Mouse (Mus musculus): ENCODE measurements around the gene Eif2a. TPM values are rescaled to one million over a fixed set of nuclear protein-coding genes. Genes with fewer than 3 reads are reported as not detected.
"Not testable (repeated sequence)": the region's sequence is repeated elsewhere in the genome, so short reads cannot be mapped to it uniquely, and the experiment has no call there.

The Eif2a gene
- polyA plus RNA-seq, 1 experiment from 2014 or later = 49.6 TPM

DNA sequence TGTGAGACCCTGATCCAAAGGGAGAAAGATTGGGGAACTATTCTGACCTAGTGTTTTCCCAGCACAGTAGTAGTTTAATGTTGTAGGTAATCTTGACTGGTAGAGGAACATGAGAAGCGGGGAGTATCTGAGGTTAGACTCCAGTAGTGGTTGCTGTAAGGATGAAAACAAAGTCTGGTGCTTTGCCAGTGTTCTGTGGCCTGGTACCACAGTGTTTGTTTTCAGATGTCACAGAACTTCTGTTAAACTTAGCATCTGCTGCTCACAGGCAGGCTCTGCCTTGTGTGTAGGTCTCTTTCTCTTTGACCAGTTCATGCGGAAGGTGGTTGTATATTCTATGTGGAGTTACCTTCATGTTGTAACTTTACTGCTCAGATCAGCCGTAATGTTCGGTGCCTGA, 55.9 kb downstream of the Eif2a start:
- Histone ChIP-seq H3K4me1 (0 out of 2 replicates have a peak, but pooled peaks cover 10% of the 10 kb centered on the region), H3K36me3 (peaks cover 10% of the 10 kb centered on the region), H3K9me3 (no peaks in the 10 kb centered on the region), H3K27me3 (no peaks in the 10 kb centered on the region), H3K9ac (no peak overlapping the region), H3K4me3 (no peak overlapping the region), H3K4me2 (no peak overlapping the region), H3K27ac (no peak overlapping the region)
- ATAC-seq (ENCODE audit: insufficient number of reproducible peaks, low FRiP score, low TSS enrichment, low read depth) = no peak
- 84% methylated on average over 4 of the region's 4 CpGs for WGBS

DNA sequence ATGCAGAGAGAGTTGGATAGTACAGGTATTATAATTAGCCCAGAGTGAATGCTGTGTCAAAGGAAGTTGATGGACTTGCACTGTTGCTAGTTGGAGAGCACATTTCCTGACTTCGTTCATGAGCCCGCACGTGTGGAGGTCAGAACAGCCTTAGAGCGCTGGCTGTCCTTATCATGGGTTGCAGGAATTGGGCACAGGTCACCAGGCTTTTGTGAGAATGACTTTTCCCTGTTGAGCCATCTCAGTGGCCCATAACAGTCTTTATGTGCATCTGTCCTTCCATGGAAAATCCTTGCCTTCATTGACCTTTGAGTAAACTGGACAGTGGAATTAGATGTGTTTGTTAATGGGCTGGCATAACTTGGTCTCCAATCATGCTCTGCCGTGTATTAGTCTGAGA, 56.7 kb downstream of the Eif2a start:
- peaks cover 17% of the 10 kb centered on the region for H3K36me3 ChIP-seq
- 83% methylated on average over 5 of the region's 5 CpGs for WGBS

DNA sequence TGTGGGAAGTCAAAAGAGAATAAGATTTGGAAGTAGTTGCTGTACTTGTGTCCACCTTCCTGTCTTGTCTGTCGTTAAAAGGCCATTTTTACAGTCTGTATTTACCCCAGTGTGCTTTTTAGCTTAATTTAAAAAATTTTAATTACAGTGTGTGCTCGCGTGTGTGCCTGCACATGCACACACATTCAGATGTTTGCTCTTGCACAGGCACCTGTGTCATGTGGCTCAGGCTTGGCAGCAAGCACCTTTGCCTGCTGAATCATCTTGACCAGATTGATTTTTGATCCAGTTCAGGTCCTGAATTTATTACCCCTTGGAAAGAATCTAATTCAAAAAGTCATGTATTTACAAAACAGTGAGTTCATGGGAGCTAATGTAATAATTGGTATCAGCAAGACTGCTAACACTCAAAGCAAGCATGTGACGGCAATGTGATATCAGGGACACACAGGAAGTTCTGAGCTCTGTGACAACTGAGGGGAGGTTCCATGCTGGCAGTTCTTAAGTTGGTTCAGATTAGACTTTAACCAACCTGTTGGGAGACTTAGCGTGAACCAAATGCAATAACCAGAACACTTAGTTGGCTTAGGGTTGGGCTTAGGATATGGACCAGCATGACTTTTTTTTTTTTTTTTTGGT, 57.3 kb downstream of the Eif2a start:
- ATAC-seq (ENCODE audit: insufficient number of reproducible peaks, low FRiP score, low TSS enrichment, low read depth) = no peak
- Histone ChIP-seq H3K36me3 (peaks cover 23% of the 10 kb centered on the region), H3K4me2 (no peak overlapping the region), H3K9ac (no peak overlapping the region), H3K4me1 (0 out of 2 replicates have a peak, but pooled peaks cover 8% of the 10 kb centered on the region), H3K9me3 (no peaks in the 10 kb centered on the region), H3K27ac (no peak overlapping the region), H3K27me3 (no peaks in the 10 kb centered on the region), H3K4me3 (no peak overlapping the region)
- 79% methylated on average over 5 of the region's 5 CpGs for WGBS

More for the DNA sequence above, 56.7 kb downstream of the Eif2a start:
- H3K9me3 ChIP-seq = no peaks in the 10 kb centered on the region
- no peaks in the 10 kb centered on the region for H3K27me3 ChIP-seq
- 0 out of 2 replicates have a peak, but pooled peaks cover 10% of the 10 kb centered on the region for H3K4me1 ChIP-seq
- no peak overlapping the region for H3K27ac ChIP-seq
- ATAC-seq (ENCODE audit: insufficient number of reproducible peaks, low FRiP score, low TSS enrichment, low read depth) = no peak
- no peak overlapping the region for H3K9ac ChIP-seq
- no peak overlapping the region for H3K4me3 ChIP-seq
- H3K4me2 ChIP-seq = no peak overlapping the region

DNA sequence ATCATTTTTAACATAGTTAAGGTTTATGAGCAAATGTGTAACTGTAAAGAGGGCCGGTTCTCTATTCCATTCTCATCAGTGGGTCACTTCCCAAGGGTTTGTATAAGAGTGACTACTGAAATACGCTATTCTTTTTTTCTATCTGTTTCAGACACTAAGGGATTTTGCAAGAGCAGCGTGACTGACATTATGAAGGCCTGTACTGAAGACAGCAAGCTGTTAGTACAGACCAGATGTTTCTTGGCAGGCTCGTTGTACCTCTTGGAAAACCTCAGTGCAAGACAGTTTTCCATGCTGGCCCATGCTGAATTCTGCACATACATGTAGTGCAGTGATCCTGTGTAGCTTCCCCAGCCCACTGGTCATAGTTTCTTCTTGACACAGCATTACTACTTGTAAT, 64.9 kb downstream of the Eif2a start:
- 81% methylated on average over 4 of the region's 4 CpGs for WGBS
- H3K36me3 ChIP-seq = peaks cover 47% of the 10 kb centered on the region

DNA sequence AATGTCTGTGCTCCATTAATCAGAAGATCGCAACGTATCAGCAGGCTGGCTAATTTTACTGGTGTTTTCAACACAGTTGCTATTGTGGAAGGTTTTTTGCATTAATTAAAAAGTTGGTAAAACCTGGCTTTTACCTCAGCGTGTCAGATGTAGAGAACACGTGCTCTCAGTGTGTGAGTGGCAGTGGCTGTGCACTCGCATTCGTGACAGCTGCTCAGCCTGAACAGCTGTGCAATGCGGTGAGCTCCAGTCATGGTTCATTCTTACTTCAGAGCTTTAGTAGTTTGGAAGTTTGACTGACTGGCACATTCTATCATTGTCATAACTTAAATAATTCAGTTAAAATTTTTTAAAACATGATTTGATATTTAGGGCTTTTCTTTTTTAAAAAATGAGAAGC, 67.0 kb downstream of the Eif2a start:
- not testable (repeated sequence) for H3K27me3 ChIP-seq; H3K4me3 ChIP-seq; H3K4me2 ChIP-seq; H3K9ac ChIP-seq; H3K27ac ChIP-seq; H3K4me1 ChIP-seq; ATAC-seq (ENCODE audit: insufficient number of reproducible peaks, low FRiP score, low TSS enrichment, low read depth); H3K9me3 ChIP-seq
- peaks cover 29% of the 10 kb centered on the region for H3K36me3 ChIP-seq
- WGBS = 81% methylated on average over 7 of the region's 7 CpGs

More for the DNA sequence above, 64.9 kb downstream of the Eif2a start:
- not testable (repeated sequence) for H3K4me3 ChIP-seq; H3K9me3 ChIP-seq; ATAC-seq (ENCODE audit: insufficient number of reproducible peaks, low FRiP score, low TSS enrichment, low read depth); H3K9ac ChIP-seq; H3K4me2 ChIP-seq; H3K27me3 ChIP-seq; H3K4me1 ChIP-seq; H3K27ac ChIP-seq

DNA sequence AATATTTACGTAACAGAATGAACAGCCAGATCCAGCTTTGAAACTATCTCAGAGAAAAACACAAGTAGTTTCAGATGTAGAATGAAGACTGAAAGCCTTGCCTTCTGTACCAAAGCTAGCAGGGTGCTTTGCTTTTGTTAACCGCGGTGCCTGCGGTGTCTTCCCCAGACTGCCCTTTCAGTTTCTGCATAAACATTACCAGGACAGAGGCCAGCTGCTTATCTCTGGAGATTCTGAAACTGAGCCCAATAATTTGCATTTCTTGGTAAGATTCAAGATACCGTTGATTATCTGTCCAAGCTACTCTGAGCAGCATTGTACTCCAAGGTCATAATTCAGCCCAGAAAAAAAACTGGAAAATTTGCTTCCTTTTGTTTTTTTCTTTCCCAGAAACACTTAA, 68.0 kb downstream of the Eif2a start:
- Histone ChIP-seq H3K4me1 (no peaks in the 10 kb centered on the region), H3K27me3 (no peaks in the 10 kb centered on the region), H3K27ac (no peak overlapping the region), H3K9me3 (no peaks in the 10 kb centered on the region), H3K9ac (no peak overlapping the region), H3K4me2 (no peak overlapping the region), H3K4me3 (no peak overlapping the region), H3K36me3 (peaks cover 27% of the 10 kb centered on the region)
- ATAC-seq (ENCODE audit: insufficient number of reproducible peaks, low FRiP score, low TSS enrichment, low read depth) = no peak
- 82% methylated on average over 5 of the region's 5 CpGs for WGBS

Other genes with a start within 250 kb of the Eif2a start
- gene Tsc22d2, start 111.1 kb upstream of the Eif2a start, polyA plus RNA-seq (2015; fragmentation: Nextera tagmentation; extraction: Ambion mirVana) = 9.6 and 9.7 TPM in 2 replicates
- gene Serp1, start 71 bp downstream of the Eif2a start, polyA plus RNA-seq (2015; fragmentation: Nextera tagmentation; extraction: Ambion mirVana) = 191 and 192 TPM in 2 replicates
- gene Selenot, start 50.8 kb downstream of the Eif2a start, polyA plus RNA-seq (2015; fragmentation: Nextera tagmentation; extraction: Ambion mirVana) = 14.1 and 15.7 TPM in 2 replicates
- gene Erich6, start 111.4 kb downstream of the Eif2a start, polyA plus RNA-seq (2015; fragmentation: Nextera tagmentation; extraction: Ambion mirVana) = 0.06 TPM in 1 of 2 replicates, not detected in the other
- gene Siah2, start 166.6 kb downstream of the Eif2a start, polyA plus RNA-seq (2015; fragmentation: Nextera tagmentation; extraction: Ambion mirVana) = 3.7 and 5.6 TPM in 2 replicates